Mouse (Mus musculus): ENCODE measurements around the gene Egln2. TPM values are rescaled to one million over a fixed set of nuclear protein-coding genes. Genes with fewer than 3 reads are reported as not detected.
A peak's percentile ranks its signal among the peaks of the same experiment; 100 is the strongest.

The Egln2 gene
- polyA plus RNA-seq, 1 experiment from 2014 or later: 89.1 TPM

GRCm38 (mm10) chr7:27128162-27128561 lies 38.4 kb downstream of the Egln2 start:
- H3K9me3 ChIP-seq: no peaks in the 10 kb centered on the region
- no peak overlapping the region for H3K27ac ChIP-seq (replicated peaks)
- 60% methylated on average over 3 of the region's 3 CpGs for WGBS
- no peak overlapping the region for H3K4me3 ChIP-seq
- H3K27me3 ChIP-seq: no peaks in the 10 kb centered on the region
- no peak for ATAC-seq (ENCODE audit: low read depth)
- H3K36me3 ChIP-seq: no peaks in the 10 kb centered on the region
- H3K9ac ChIP-seq: no peak overlapping the region
- no peaks in the 10 kb centered on the region for H3K4me1 ChIP-seq (replicated peaks)
- H3K4me2 ChIP-seq: no peak overlapping the region

- Histone ChIP-seq H3K4me2 (no peak overlapping the region), H3K4me1 (replicated peaks) (no peaks in the 10 kb centered on the region), H3K36me3 (no peaks in the 10 kb centered on the region), H3K9ac (no peak overlapping the region), H3K4me3 (no peak overlapping the region), H3K27ac (replicated peaks) (no peak overlapping the region), H3K9me3 (no peaks in the 10 kb centered on the region), H3K27me3 (no peaks in the 10 kb centered on the region)
- 90% methylated on average over 4 of the region's 4 CpGs for WGBS
- ATAC-seq (ENCODE audit: low read depth): no peak
Observed at GRCm38 (mm10) chr7:27124969-27125368, 41.6 kb downstream of the Egln2 start.

GRCm38 (mm10) chr7:27124305-27124832 lies 42.2 kb downstream of the Egln2 start:
- Histone ChIP-seq H3K9me3 (no peaks in the 10 kb centered on the region), H3K4me2 (no peak overlapping the region), H3K36me3 (no peaks in the 10 kb centered on the region), H3K27me3 (no peaks in the 10 kb centered on the region), H3K4me3 (no peak overlapping the region), H3K4me1 (replicated peaks) (no peaks in the 10 kb centered on the region), H3K27ac (replicated peaks) (no peak overlapping the region), H3K9ac (no peak overlapping the region)
- ATAC-seq (ENCODE audit: low read depth): no peak
- 71% methylated on average over 5 of the region's 5 CpGs for WGBS

- H3K4me2 ChIP-seq: no peak within 1 kb of the TSS
- no peaks in the 10 kb centered on the region for H3K4me1 ChIP-seq (replicated peaks)
- H3K27me3 ChIP-seq: no peaks in the 10 kb centered on the region
- no peak within 1 kb of the TSS for H3K4me3 ChIP-seq
- ATAC-seq (ENCODE audit: low read depth): no peak
- no peak within 1 kb of the TSS for H3K27ac ChIP-seq (replicated peaks)
- H3K36me3 ChIP-seq: no peaks in the 10 kb centered on the region
- H3K9me3 ChIP-seq: no peaks in the 10 kb centered on the region
- H3K9ac ChIP-seq: no peak within 1 kb of the TSS
Observed at GRCm38 (mm10) chr7:27119676-27120075, 46.9 kb downstream of the Egln2 start, which contains the start of gene Cyp2f2. Gene Cyp2f2, plus strand, starts transcription at chr7:27119909.

GRCm38 (mm10) chr7:27118033-27118511 lies 48.5 kb downstream of the Egln2 start:
- H3K4me2 ChIP-seq: no peak overlapping the region
- no peak overlapping the region for H3K9ac ChIP-seq
- WGBS: 74% methylated on average over 4 of the region's 4 CpGs
- H3K27me3 ChIP-seq: no peaks in the 10 kb centered on the region
- H3K4me1 ChIP-seq (replicated peaks): no peaks in the 10 kb centered on the region
- H3K9me3 ChIP-seq: no peaks in the 10 kb centered on the region
- ATAC-seq (ENCODE audit: low read depth): no peak
- no peaks in the 10 kb centered on the region for H3K36me3 ChIP-seq
- H3K27ac ChIP-seq (replicated peaks): no peak overlapping the region
- no peak overlapping the region for H3K4me3 ChIP-seq

GRCm38 (mm10) chr7:27111987-27112386 lies 54.6 kb downstream of the Egln2 start:
- no peak overlapping the region for H3K4me3 ChIP-seq
- 73% methylated on average over 3 of the region's 3 CpGs for WGBS
- peaks cover 6% of the 10 kb centered on the region; the same call in 1 of the 2 replicates for H3K9me3 ChIP-seq
- no peak for ATAC-seq (ENCODE audit: low read depth)
- no peaks in the 10 kb centered on the region for H3K27me3 ChIP-seq
- no peak overlapping the region for H3K27ac ChIP-seq (replicated peaks)
- no peaks in the 10 kb centered on the region for H3K4me1 ChIP-seq (replicated peaks)
- H3K36me3 ChIP-seq: no peaks in the 10 kb centered on the region
- H3K9ac ChIP-seq: no peak overlapping the region
- H3K4me2 ChIP-seq: no peak overlapping the region

GRCm38 (mm10) chr7:27111038-27111437 lies 55.6 kb downstream of the Egln2 start:
- Histone ChIP-seq H3K9me3 (peaks cover 6% of the 10 kb centered on the region; the same call in 1 of the 2 replicates), H3K27me3 (no peaks in the 10 kb centered on the region), H3K36me3 (no peaks in the 10 kb centered on the region), H3K4me2 (no peak overlapping the region), H3K4me1 (replicated peaks) (no peaks in the 10 kb centered on the region), H3K27ac (replicated peaks) (no peak overlapping the region), H3K4me3 (no peak overlapping the region), H3K9ac (no peak overlapping the region)
- 92% methylated on average over 1 of the region's 1 CpGs for WGBS
- ATAC-seq (ENCODE audit: low read depth): no peak

GRCm38 (mm10) chr7:27110327-27110726 lies 56.3 kb downstream of the Egln2 start:
- no peaks in the 10 kb centered on the region for H3K27me3 ChIP-seq
- H3K4me1 ChIP-seq (replicated peaks): no peaks in the 10 kb centered on the region
- no peaks in the 10 kb centered on the region for H3K36me3 ChIP-seq
- peaks cover 6% of the 10 kb centered on the region; the same call in 1 of the 2 replicates for H3K9me3 ChIP-seq
- ATAC-seq (ENCODE audit: low read depth): no peak
- H3K27ac ChIP-seq (replicated peaks): no peak overlapping the region
- no peak overlapping the region for H3K4me3 ChIP-seq
- no peak overlapping the region for H3K9ac ChIP-seq
- no peak overlapping the region for H3K4me2 ChIP-seq

MicroRNAs within 50 kb of the gene (microRNA counts, 519-probe panel; counts per million panel counts)
- microRNA mmu-miR-1191: not detected

Small RNAs within 50 kb of the gene (microRNA-seq; reads per million reads assigned to microRNA genes)
- gene Mir1191 (3.0 reads per million, percentile 13 among the genes with 10 or more reads in this experiment), gene Mir3101 (0.44 reads per million)

Other genes starting within 250 kb of the Egln2 start
- not detected in 2 replicates for gene Cyp2a22, start 227.4 kb downstream of the Egln2 start, polyA plus RNA-seq (2015; fragmentation: Nextera tagmentation; extraction: Ambion mirVana)
- gene Cyp2a12, start 137.7 kb downstream of the Egln2 start, polyA plus RNA-seq (2015; fragmentation: Nextera tagmentation; extraction: Ambion mirVana): not detected in 2 replicates
- gene Cyp2f2, start 46.9 kb downstream of the Egln2 start, polyA plus RNA-seq (2015; fragmentation: Nextera tagmentation; extraction: Ambion mirVana): not detected in 2 replicates
- 0.21 TPM in 1 of 2 replicates, not detected in the other for gene Cyp2t4, start 13.1 kb downstream of the Egln2 start, polyA plus RNA-seq (2015; fragmentation: Nextera tagmentation; extraction: Ambion mirVana)
- 114 and 125 TPM in 2 replicates for gene Rab4b, start 12.1 kb upstream of the Egln2 start, polyA plus RNA-seq (2015; fragmentation: Nextera tagmentation; extraction: Ambion mirVana)
- 0.35 TPM in 1 of 2 replicates, not detected in the other for gene Gm21983, start 14.3 kb upstream of the Egln2 start, polyA plus RNA-seq (2015; fragmentation: Nextera tagmentation; extraction: Ambion mirVana)
- gene Mia, start 14.4 kb upstream of the Egln2 start, polyA plus RNA-seq (2015; fragmentation: Nextera tagmentation; extraction: Ambion mirVana): 9.7 and 13.9 TPM in 2 replicates
- gene BC024978, start 29.0 kb upstream of the Egln2 start, polyA plus RNA-seq (2015; fragmentation: Nextera tagmentation; extraction: Ambion mirVana): 3.4 and 4.0 TPM in 2 replicates
- gene Snrpa, start 29.5 kb upstream of the Egln2 start, polyA plus RNA-seq (2015; fragmentation: Nextera tagmentation; extraction: Ambion mirVana): 206 and 216 TPM in 2 replicates
- gene Itpkc, start 61.9 kb upstream of the Egln2 start, polyA plus RNA-seq (2015; fragmentation: Nextera tagmentation; extraction: Ambion mirVana): 5.1 and 7.5 TPM in 2 replicates
- 22.2 and 22.6 TPM in 2 replicates for gene Coq8b, start 66.2 kb upstream of the Egln2 start, polyA plus RNA-seq (2015; fragmentation: Nextera tagmentation; extraction: Ambion mirVana)
- gene Numbl, start 91.6 kb upstream of the Egln2 start, polyA plus RNA-seq (2015; fragmentation: Nextera tagmentation; extraction: Ambion mirVana): 52.8 and 55.3 TPM in 2 replicates
- 6.9 and 8.0 TPM in 2 replicates for gene Ltbp4, start 170.9 kb upstream of the Egln2 start, polyA plus RNA-seq (2015; fragmentation: Nextera tagmentation; extraction: Ambion mirVana)
- gene Shkbp1, start 189.2 kb upstream of the Egln2 start, polyA plus RNA-seq (2015; fragmentation: Nextera tagmentation; extraction: Ambion mirVana): 50.6 and 59.6 TPM in 2 replicates
- not detected in 2 replicates for gene Gm20479, start 190.6 kb upstream of the Egln2 start, polyA plus RNA-seq (2015; fragmentation: Nextera tagmentation; extraction: Ambion mirVana)